Mouse (Mus musculus): ENCODE results near the gene Agps. TPM values are rescaled to one million over a fixed set of nuclear protein-coding genes. Genes with fewer than 3 reads are reported as not detected.

Gene Agps
- polyA plus RNA-seq, 1 experiment from 2014 or later, result 32.5 TPM

DNA sequence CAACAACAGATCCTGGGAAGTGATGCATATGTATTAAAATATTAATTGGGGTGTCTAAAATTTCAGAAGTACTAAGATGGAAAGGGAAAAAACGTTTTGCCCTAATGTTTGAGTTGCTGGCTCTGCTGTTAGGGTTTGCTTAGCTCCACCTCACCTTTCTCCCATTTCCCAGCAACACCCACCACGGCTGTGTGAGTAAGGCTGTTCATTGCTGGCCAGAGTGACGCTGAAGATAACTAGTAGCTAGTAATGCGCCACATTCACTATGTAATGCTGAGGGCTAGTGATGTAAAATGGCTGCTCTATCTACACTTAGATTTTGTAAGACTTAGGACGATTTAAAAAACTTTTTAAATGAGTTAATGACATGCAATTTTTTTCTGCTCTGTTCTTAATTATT is 63.7 kb downstream of the Agps start:
- Histone ChIP-seq H3K9me3 (ENCODE audit: control insufficient read depth, low read length) (peaks cover 8% of the 10 kb centered on the region; the same call in 1 of the 2 replicates), H3K27me3 (replicated peaks; ENCODE audit: control insufficient read depth, insufficient read depth, low read length) (no peaks in the 10 kb centered on the region), H3K4me2 (ENCODE audit: low read depth, low read length) (no peak overlapping the region), H3K9ac (ENCODE audit: low read depth, low read length) (no peak overlapping the region), H3K36me3 (ENCODE audit: control insufficient read depth, insufficient read depth, low read length) (peaks cover 13% of the 10 kb centered on the region; the same call in 1 of the 2 replicates), H3K4me1 (ENCODE audit: control insufficient read depth, insufficient read depth, low read length) (no peaks in the 10 kb centered on the region), H3K4me3 (ENCODE audit: low read depth, low read length) (no peak overlapping the region), H3K27ac (replicated peaks; ENCODE audit: low read depth, low read length) (no peak overlapping the region)
- WGBS, result 86% methylated on average over 5 of the region's 5 CpGs
- DNase-seq (ENCODE audit: low spot score) (no peak), ATAC-seq (ENCODE audit: low read depth) (no peak)

- ATAC-seq (ENCODE audit: low read depth), result no peak
- no peak overlapping the region for H3K4me2 ChIP-seq (ENCODE audit: low read depth, low read length)
- no peaks in the 10 kb centered on the region for H3K27me3 ChIP-seq (replicated peaks; ENCODE audit: control insufficient read depth, insufficient read depth, low read length)
- H3K27ac ChIP-seq (replicated peaks; ENCODE audit: low read depth, low read length), result no peak overlapping the region
- H3K4me1 ChIP-seq (ENCODE audit: control insufficient read depth, insufficient read depth, low read length), result no peaks in the 10 kb centered on the region
- DNase-seq (ENCODE audit: low spot score), result no peak
- H3K9me3 ChIP-seq (ENCODE audit: control insufficient read depth, low read length), result peaks cover 8% of the 10 kb centered on the region; the same call in 1 of the 2 replicates
- H3K36me3 ChIP-seq (ENCODE audit: control insufficient read depth, insufficient read depth, low read length), result peaks cover 19% of the 10 kb centered on the region; the same call in 1 of the 2 replicates
- no peak overlapping the region for H3K4me3 ChIP-seq (ENCODE audit: low read depth, low read length)
- H3K9ac ChIP-seq (ENCODE audit: low read depth, low read length), result no peak overlapping the region
- 80% methylated on average over 1 of the region's 1 CpGs for WGBS
Observed at GRCm38 (mm10) chr2:75900281-75900680, 68.3 kb downstream of the Agps start.

GRCm38 (mm10) chr2:75901869-75902268 is 69.9 kb downstream of the Agps start:
- H3K4me2 ChIP-seq (ENCODE audit: low read depth, low read length), result no peak overlapping the region
- no peak overlapping the region for H3K9ac ChIP-seq (ENCODE audit: low read depth, low read length)
- no peak overlapping the region for H3K27ac ChIP-seq (replicated peaks; ENCODE audit: low read depth, low read length)
- ATAC-seq (ENCODE audit: low read depth) (no peak), DNase-seq (ENCODE audit: low spot score) (no peak)
- no peak overlapping the region for H3K4me3 ChIP-seq (ENCODE audit: low read depth, low read length)
- H3K9me3 ChIP-seq (ENCODE audit: control insufficient read depth, low read length), result peaks cover 8% of the 10 kb centered on the region; the same call in 1 of the 2 replicates
- H3K36me3 ChIP-seq (ENCODE audit: control insufficient read depth, insufficient read depth, low read length), result peaks cover 20% of the 10 kb centered on the region; the same call in 1 of the 2 replicates
- 88% methylated on average over 9 of the region's 9 CpGs for WGBS
- H3K4me1 ChIP-seq (ENCODE audit: control insufficient read depth, insufficient read depth, low read length), result no peaks in the 10 kb centered on the region
- no peaks in the 10 kb centered on the region for H3K27me3 ChIP-seq (replicated peaks; ENCODE audit: control insufficient read depth, insufficient read depth, low read length)

GRCm38 (mm10) chr2:75907142-75907541 is 75.2 kb downstream of the Agps start:
- Histone ChIP-seq H3K4me1 (ENCODE audit: control insufficient read depth, insufficient read depth, low read length) (no peaks in the 10 kb centered on the region), H3K27ac (replicated peaks; ENCODE audit: low read depth, low read length) (no peak overlapping the region), H3K9me3 (ENCODE audit: control insufficient read depth, low read length) (no peaks in the 10 kb centered on the region), H3K9ac (ENCODE audit: low read depth, low read length) (no peak overlapping the region), H3K27me3 (replicated peaks; ENCODE audit: control insufficient read depth, insufficient read depth, low read length) (no peaks in the 10 kb centered on the region), H3K4me3 (ENCODE audit: low read depth, low read length) (no peak overlapping the region), H3K4me2 (ENCODE audit: low read depth, low read length) (no peak overlapping the region), H3K36me3 (ENCODE audit: control insufficient read depth, insufficient read depth, low read length) (peaks cover 40% of the 10 kb centered on the region)
- DNase-seq (ENCODE audit: low spot score) (no peak), ATAC-seq (ENCODE audit: low read depth) (no peak)
- 77% methylated on average over 1 of the region's 1 CpGs for WGBS

- Histone ChIP-seq H3K4me1 (ENCODE audit: control insufficient read depth, insufficient read depth, low read length) (no peaks in the 10 kb centered on the region), H3K9ac (ENCODE audit: low read depth, low read length) (no peak overlapping the region), H3K27me3 (replicated peaks; ENCODE audit: control insufficient read depth, insufficient read depth, low read length) (no peaks in the 10 kb centered on the region), H3K4me3 (ENCODE audit: low read depth, low read length) (no peak overlapping the region), H3K9me3 (ENCODE audit: control insufficient read depth, low read length) (no peaks in the 10 kb centered on the region), H3K27ac (replicated peaks; ENCODE audit: low read depth, low read length) (no peak overlapping the region), H3K36me3 (ENCODE audit: control insufficient read depth, insufficient read depth, low read length) (peaks cover 25% of the 10 kb centered on the region), H3K4me2 (ENCODE audit: low read depth, low read length) (no peak overlapping the region)
- ATAC-seq (ENCODE audit: low read depth), result no peak
- DNase-seq (ENCODE audit: low spot score), result no peak
- WGBS, result 93% methylated on average over 3 of the region's 3 CpGs
Observed at GRCm38 (mm10) chr2:75915040-75915439, 83.1 kb downstream of the Agps start.

DNA sequence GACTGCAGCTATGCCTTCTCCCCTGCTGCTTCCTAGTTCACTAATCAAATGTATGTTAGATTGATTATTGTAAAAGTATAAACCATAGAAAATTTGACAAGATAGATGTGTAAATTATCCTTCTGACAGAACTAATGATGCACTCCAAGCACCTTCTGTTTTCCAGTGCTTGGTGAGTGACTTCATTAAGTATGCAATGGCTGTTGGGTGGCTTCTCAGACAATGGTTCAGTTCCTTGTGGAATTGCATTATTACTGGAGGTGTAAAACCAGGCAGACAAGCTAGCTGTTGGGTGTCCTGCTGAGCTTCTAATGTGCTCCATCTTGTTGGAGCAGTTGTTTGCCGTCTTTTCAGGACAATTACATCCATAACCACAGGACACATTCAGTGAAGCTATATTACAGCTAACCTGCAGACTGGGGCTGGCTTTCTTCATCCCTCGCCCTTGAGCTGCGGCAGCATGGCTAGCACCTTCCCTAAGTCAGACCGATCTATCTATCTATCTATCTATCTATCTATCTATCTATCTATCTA is 91.9 kb downstream of the Agps start:
- Histone ChIP-seq H3K4me3 (ENCODE audit: low read depth, low read length) (no peak overlapping the region), H3K4me2 (ENCODE audit: low read depth, low read length) (no peak overlapping the region), H3K9me3 (ENCODE audit: control insufficient read depth, low read length) (no peaks in the 10 kb centered on the region), H3K27ac (replicated peaks; ENCODE audit: low read depth, low read length) (no peak overlapping the region), H3K27me3 (replicated peaks; ENCODE audit: control insufficient read depth, insufficient read depth, low read length) (no peaks in the 10 kb centered on the region), H3K4me1 (ENCODE audit: control insufficient read depth, insufficient read depth, low read length) (no peaks in the 10 kb centered on the region), H3K9ac (ENCODE audit: low read depth, low read length) (no peak overlapping the region), H3K36me3 (ENCODE audit: control insufficient read depth, insufficient read depth, low read length) (peaks cover 22% of the 10 kb centered on the region; the same call in 1 of the 2 replicates)
- ATAC-seq (ENCODE audit: low read depth) (no peak), DNase-seq (ENCODE audit: low spot score) (no peak)
- WGBS, result 86% methylated on average over 4 of the region's 4 CpGs

- whole genome bisulfite sequencing, result 78% methylated on average over 5 of the region's 5 CpGs
- DNase-seq (ENCODE audit: low spot score) (no peak), ATAC-seq (ENCODE audit: low read depth) (no peak)
- no peak overlapping the region for H3K4me2 ChIP-seq (ENCODE audit: low read depth, low read length)
- H3K4me1 ChIP-seq (ENCODE audit: control insufficient read depth, insufficient read depth, low read length), result no peaks in the 10 kb centered on the region
- H3K4me3 ChIP-seq (ENCODE audit: low read depth, low read length), result no peak overlapping the region
- H3K27ac ChIP-seq (replicated peaks; ENCODE audit: low read depth, low read length), result no peak overlapping the region
- peaks cover 22% of the 10 kb centered on the region for H3K36me3 ChIP-seq (ENCODE audit: control insufficient read depth, insufficient read depth, low read length)
- H3K27me3 ChIP-seq (replicated peaks; ENCODE audit: control insufficient read depth, insufficient read depth, low read length), result no peaks in the 10 kb centered on the region
- no peak overlapping the region for H3K9ac ChIP-seq (ENCODE audit: low read depth, low read length)
- H3K9me3 ChIP-seq (ENCODE audit: control insufficient read depth, low read length), result no peaks in the 10 kb centered on the region
Observed at GRCm38 (mm10) chr2:75926061-75926460, 94.1 kb downstream of the Agps start.

DNA sequence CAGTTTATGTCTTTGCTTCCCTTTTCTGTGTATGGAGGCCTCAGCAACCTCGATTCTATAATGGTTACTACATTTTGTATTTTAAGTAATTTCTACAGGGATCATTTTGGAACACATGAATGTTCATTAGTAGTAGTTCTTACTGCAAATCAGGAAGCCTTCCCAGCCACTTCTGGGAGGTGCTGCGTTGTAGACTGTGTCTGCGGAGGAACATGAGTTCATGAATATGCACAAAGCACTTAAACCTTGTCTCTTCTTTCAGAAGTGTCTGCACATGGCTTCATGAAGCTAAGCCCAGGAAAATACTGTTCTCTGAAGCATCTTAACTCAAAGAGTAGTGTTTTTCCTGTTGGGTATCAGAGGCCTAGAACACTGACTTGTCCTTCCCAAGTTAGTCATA is 96.0 kb downstream of the Agps start:
- H3K36me3 ChIP-seq (ENCODE audit: control insufficient read depth, insufficient read depth, low read length), result peaks cover 20% of the 10 kb centered on the region
- no peaks in the 10 kb centered on the region for H3K4me1 ChIP-seq (ENCODE audit: control insufficient read depth, insufficient read depth, low read length)
- DNase-seq (ENCODE audit: low spot score) (no peak), ATAC-seq (ENCODE audit: low read depth) (no peak)
- no peak overlapping the region for H3K4me2 ChIP-seq (ENCODE audit: low read depth, low read length)
- WGBS, result 94% methylated on average over 3 of the region's 3 CpGs
- no peak overlapping the region for H3K4me3 ChIP-seq (ENCODE audit: low read depth, low read length)
- no peaks in the 10 kb centered on the region for H3K9me3 ChIP-seq (ENCODE audit: control insufficient read depth, low read length)
- H3K27ac ChIP-seq (replicated peaks; ENCODE audit: low read depth, low read length), result no peak overlapping the region
- H3K27me3 ChIP-seq (replicated peaks; ENCODE audit: control insufficient read depth, insufficient read depth, low read length), result no peaks in the 10 kb centered on the region
- H3K9ac ChIP-seq (ENCODE audit: low read depth, low read length), result no peak overlapping the region

- no peak for ATAC-seq (ENCODE audit: low read depth)
- no peaks in the 10 kb centered on the region for H3K27me3 ChIP-seq (replicated peaks; ENCODE audit: control insufficient read depth, insufficient read depth, low read length)
- 85% methylated on average over 2 of the region's 2 CpGs for WGBS
- no peak overlapping the region for H3K9ac ChIP-seq (ENCODE audit: low read depth, low read length)
- peaks cover 19% of the 10 kb centered on the region for H3K36me3 ChIP-seq (ENCODE audit: control insufficient read depth, insufficient read depth, low read length)
- no peak for DNase-seq (ENCODE audit: low spot score)
- no peak overlapping the region for H3K4me3 ChIP-seq (ENCODE audit: low read depth, low read length)
- H3K9me3 ChIP-seq (ENCODE audit: control insufficient read depth, low read length), result no peaks in the 10 kb centered on the region
- H3K4me2 ChIP-seq (ENCODE audit: low read depth, low read length), result no peak overlapping the region
- no peak overlapping the region for H3K27ac ChIP-seq (replicated peaks; ENCODE audit: low read depth, low read length)
- H3K4me1 ChIP-seq (ENCODE audit: control insufficient read depth, insufficient read depth, low read length), result no peaks in the 10 kb centered on the region
Observed at GRCm38 (mm10) chr2:75929141-75929540, 97.2 kb downstream of the Agps start.

Data from embryonic facial prominence, embryonic 14.5 days (tissue).